Mouse (Mus musculus) spleen, adult 2 months (tissue): ENCODE measurements around the gene Hoxd8. TPM values are rescaled to one million over a fixed set of nuclear protein-coding genes. Genes with fewer than 3 reads are reported as not detected.

ENCODE experiments used
- DNase-seq, 2 experiments: peaks; one replicate each; pipeline versions ENCODE4 v3.0.0 to v3.0.0-alpha.2; 2012 to 2021; ENCODE audit warnings: low spot score in 2 of 2, low read depth in 1 of 2
- H3K27ac ChIP-seq: fragments of 200-500 bp; 2 replicates; pipeline ENCODE4 v1.5.1; 2012; ENCODE audit warnings: low read length, inconsistent platforms; ENCODE audit not compliant: insufficient read depth
- H3K27me3 ChIP-seq: fragments of 200-500 bp; 2 replicates; pipeline ENCODE4 v1.6.1; 2012; ENCODE audit warnings: mild to moderate bottlenecking, moderate library complexity, low read length, inconsistent platforms; ENCODE audit not compliant: control insufficient read depth, insufficient read depth
- H3K36me3 ChIP-seq: fragments of 200-500 bp; 2 replicates; pipeline ENCODE4 v1.6.1; 2012; ENCODE audit warnings: mild to moderate bottlenecking, low read length, inconsistent platforms; ENCODE audit not compliant: control insufficient read depth, insufficient read depth
- H3K4me1 ChIP-seq: fragments of 200-500 bp; 2 replicates; pipeline ENCODE4 v1.6.1; 2011; ENCODE audit warnings: inconsistent platforms; ENCODE audit not compliant: control insufficient read depth, insufficient read depth, insufficient read length
- H3K4me3 ChIP-seq: fragments of 200-500 bp; 2 replicates; pipeline ENCODE4 v1.5.1; 2011; ENCODE audit warnings: mild to moderate bottlenecking, inconsistent platforms; ENCODE audit not compliant: insufficient read depth, insufficient read length; ENCODE audit errors: extremely low read depth
- CTCF ChIP-seq: fragments of 200-500 bp; IDR thresholded peaks from 2 replicates; pipeline ENCODE4 v1.5.1; 2011; ENCODE audit warnings: mild to moderate bottlenecking, inconsistent platforms; ENCODE audit not compliant: insufficient read depth, insufficient read length, insufficient replicate concordance; ENCODE audit errors: extremely low read depth
- POLR2A ChIP-seq: fragments of 200-500 bp; IDR thresholded peaks from 2 replicates; pipeline ENCODE4 v1.6.1; 2011; ENCODE audit warnings: low read depth, low read length, inconsistent platforms
- WGBS: fragments of 180-500 bp; shearing (Covaris S2); methylation state at CpG from one replicate; pipeline ENCODE4 v1.1.7; 2018; 5-methylcytosine and 5-hydroxymethylcytosine counted together
- polyA plus RNA-seq: library from polyadenylated mRNA; depleted of rRNA; stranded (reverse); fragments of >200 nt; gene quantifications from 2 replicates; pipeline ENCODE4 v1.2.3, GENCODE M21; 2012

Gene Hoxd8
- polyA plus RNA-seq, 1 experiment, result 0.32 TPM

- WGBS, result 10% methylated on average over 56 of the region's 56 CpGs
- peaks cover 59% of the 10 kb centered on the region for H3K27me3 ChIP-seq
These were observed 13.1 kb upstream of the Hoxd8 start, which contains the start of gene Hoxd10 for GRCm38 (mm10) chr2:74691022-74691951. Gene Hoxd10, plus strand, starts transcription at chr2:74691924.

DNA sequence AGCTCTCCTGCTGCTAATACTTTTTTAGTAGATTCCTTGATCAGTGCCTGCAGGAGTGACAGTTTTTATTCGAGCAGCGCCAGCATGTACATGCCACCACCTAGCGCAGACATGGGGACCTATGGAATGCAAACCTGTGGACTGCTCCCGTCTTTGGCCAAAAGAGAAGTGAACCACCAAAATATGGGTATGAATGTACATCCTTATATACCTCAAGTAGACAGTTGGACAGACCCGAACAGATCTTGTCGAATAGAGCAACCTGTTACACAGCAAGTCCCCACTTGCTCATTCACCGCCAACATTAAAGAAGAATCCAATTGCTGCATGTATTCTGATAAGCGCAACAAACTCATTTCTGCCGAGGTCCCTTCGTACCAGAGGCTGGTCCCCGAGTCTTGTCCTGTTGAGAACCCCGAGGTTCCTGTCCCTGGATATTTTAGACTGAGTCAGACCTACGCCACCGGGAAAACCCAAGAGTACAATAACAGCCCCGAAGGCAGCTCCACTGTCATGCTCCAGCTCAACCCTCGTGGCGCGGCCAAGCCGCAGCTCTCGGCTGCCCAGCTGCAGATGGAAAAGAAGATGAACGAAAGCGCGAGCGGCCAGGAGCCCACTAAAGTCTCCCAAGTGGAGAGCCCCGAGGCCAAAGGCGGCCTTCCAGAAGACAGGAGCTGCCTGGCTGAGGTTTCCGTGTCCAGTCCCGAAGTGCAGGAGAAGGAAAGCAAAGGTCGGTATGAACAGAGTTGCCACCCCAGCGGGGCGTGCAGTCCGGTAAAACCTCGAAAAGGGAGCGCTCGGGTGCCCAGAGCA, 12.2 kb upstream of the Hoxd8 start:
- Histone ChIP-seq H3K27me3 (peaks cover 58% of the 10 kb centered on the region), H3K4me3 (no peak overlapping the region), H3K4me1 (no peaks in the 10 kb centered on the region), H3K27ac (no peak overlapping the region), H3K36me3 (no peaks in the 10 kb centered on the region)
- no peak for DNase-seq
- 7% methylated on average over 35 of the region's 35 CpGs for WGBS
- TF ChIP-seq POLR2A (no peak), CTCF (no peak)

More at GRCm38 (mm10) chr2:74691022-74691951, 13.1 kb upstream of the Hoxd8 start, which contains the start of gene Hoxd10:
- TF ChIP-seq POLR2A (no peak), CTCF (no peak)
- no peaks in the 10 kb centered on the region for H3K4me1 ChIP-seq
- no peak within 1 kb of the TSS for H3K4me3 ChIP-seq
- no peak for DNase-seq
- no peak within 1 kb of the TSS for H3K27ac ChIP-seq
- H3K36me3 ChIP-seq, result no peaks in the 10 kb centered on the region

GRCm38 (mm10) chr2:74692808-74693431, 11.5 kb upstream of the Hoxd8 start:
- 6% methylated on average over 20 of the region's 20 CpGs for WGBS
- no peak for TF ChIP-seq CTCF
- no peak for TF ChIP-seq POLR2A
- no peak for DNase-seq
- Histone ChIP-seq H3K4me3 (no peak overlapping the region), H3K27ac (no peak overlapping the region), H3K36me3 (no peaks in the 10 kb centered on the region), H3K4me1 (peaks cover 2% of the 10 kb centered on the region; the same call in 1 of the 2 replicates), H3K27me3 (peaks cover 58% of the 10 kb centered on the region)

DNA sequence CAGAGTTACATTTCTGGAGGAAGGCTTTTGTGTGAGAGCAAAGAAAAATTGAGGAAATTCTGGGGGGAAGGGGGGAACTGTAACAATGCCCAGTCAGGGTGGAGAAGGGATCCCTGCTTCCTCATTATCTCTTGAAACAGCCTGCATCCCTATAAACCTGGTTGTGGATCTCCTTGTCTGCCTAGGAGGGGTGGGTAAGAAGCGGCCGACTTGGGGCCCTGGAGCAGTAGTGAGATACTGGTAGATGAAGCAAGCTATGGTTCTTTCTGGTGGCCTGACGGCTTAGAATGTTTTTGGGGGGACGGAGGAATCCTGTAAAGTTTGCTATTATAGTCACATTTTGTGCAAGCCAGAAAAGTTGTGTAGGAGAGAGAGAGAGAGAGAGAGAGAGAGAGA, 11.0 kb upstream of the Hoxd8 start:
- no peak for DNase-seq
- 27% methylated on average over 4 of the region's 4 CpGs for WGBS
- H3K4me3 ChIP-seq, result no peak overlapping the region
- peaks cover 61% of the 10 kb centered on the region for H3K27me3 ChIP-seq
- no peak overlapping the region for H3K27ac ChIP-seq
- no peak for TF ChIP-seq POLR2A
- H3K36me3 ChIP-seq, result no peaks in the 10 kb centered on the region
- H3K4me1 ChIP-seq, result peaks cover 7% of the 10 kb centered on the region; the same call in 1 of the 2 replicates

GRCm38 (mm10) chr2:74694066-74694465, 10.3 kb upstream of the Hoxd8 start:
- no peak overlapping the region for H3K27ac ChIP-seq
- no peak for DNase-seq
- H3K36me3 ChIP-seq, result no peaks in the 10 kb centered on the region
- 6% methylated on average over 16 of the region's 16 CpGs for WGBS
- TF ChIP-seq POLR2A (no peak), CTCF (no peak)
- H3K27me3 ChIP-seq, result peaks cover 64% of the 10 kb centered on the region
- peaks cover 9% of the 10 kb centered on the region; the same call in 1 of the 2 replicates for H3K4me1 ChIP-seq
- no peak overlapping the region for H3K4me3 ChIP-seq

- TF ChIP-seq CTCF (no peak), POLR2A (no peak)
- H3K4me1 ChIP-seq, result peaks cover 9% of the 10 kb centered on the region; the same call in 1 of the 2 replicates
These were observed 9.0 kb upstream of the Hoxd8 start for GRCm38 (mm10) chr2:74695383-74695782.

More at GRCm38 (mm10) chr2:74695383-74695782, 9.0 kb upstream of the Hoxd8 start:
- 25% methylated on average over 1 of the region's 1 CpGs for WGBS
- DNase-seq, result no peak
- Histone ChIP-seq H3K27me3 (peaks cover 61% of the 10 kb centered on the region), H3K36me3 (no peaks in the 10 kb centered on the region), H3K27ac (no peak overlapping the region), H3K4me3 (no peak overlapping the region)
